Comparison of ENCODE assay signal across 24 mouse cellular contexts in genomic region chr4:96545976-96546375, GRCm38 (mm10). TPM values are rescaled to one million over a fixed set of nuclear protein-coding genes. Genes with fewer than 3 reads are reported as not detected.
DNase-seq lines count a peak whose midpoint lies in the region; ATAC-seq and TF ChIP-seq lines count a peak whose summit lies in the region.
"Had no signal": no experiment of that assay in that cellular context is flagged by ENCODE, and none has a peak within 500 bp of the region (broad histone marks: within the 10 kb centered on the region; RNA-seq: fewer than 3 reads in every experiment).

No protein-coding gene starts in this region.

- no peaks in the 10 kb centered on the region for H3K9me3 ChIP-seq in embryonic facial prominence, embryonic 15.5 days (replicated peaks)
- H3K9me3 ChIP-seq: limb, embryonic 15.5 days; megakaryocyte, embryonic 14.5 days; midbrain, embryonic 15.5 days; stomach, embryonic 15.5 days had no signal

- no peak overlapping the region for H3K9ac ChIP-seq in embryonic facial prominence, embryonic 15.5 days
- H3K9ac ChIP-seq in heart, adult 2 months (ENCODE audit: low read depth, low read length), result no peak overlapping the region
- H3K9ac ChIP-seq: limb, embryonic 15.5 days; midbrain, embryonic 15.5 days; stomach, embryonic 15.5 days had no signal

- no peak for DNase-seq in layer of hippocampus, adult 2 months (ENCODE audit: low spot score in 2 of 2)
- DNase-seq in layer of hippocampus, postnatal 36 days, result no peak
- DNase-seq in left cerebral cortex, adult 18-20 months (ENCODE audit: low spot score in 2 of 2), result peak; percentile 9 to 47
- peak; percentile 4 for DNase-seq in right cerebral cortex, postnatal 14 days
- no peak for DNase-seq in heart, adult 2 months
- DNase-seq in cerebellum, adult 11 months, result no peak
- DNase-seq: cerebellum, adult 9-11 months; gastrocnemius, postnatal 36 days; heart, postnatal 14 days; kidney, adult 2 months; kidney, postnatal 14 days; lung, postnatal 10 days; thymus, postnatal 14 days had no signal

- intact Hi-C loops in heart, adult 2 months (cut with DNase I), result no loop called here

- no peak for TF ChIP-seq EP300 in heart, adult 2 months (IDR thresholded peaks at IDR 0.05; ENCODE audit: insufficient read depth, low read depth, low read length)

- H3K4me1 ChIP-seq in embryonic facial prominence, embryonic 15.5 days, result no peaks in the 10 kb centered on the region
- no peaks in the 10 kb centered on the region for H3K4me1 ChIP-seq in heart, adult 2 months (ENCODE audit: control insufficient read depth, insufficient read depth, low read length)
- H3K4me1 ChIP-seq: limb, embryonic 15.5 days; megakaryocyte, embryonic 14.5 days; midbrain, embryonic 15.5 days; stomach, embryonic 15.5 days had no signal

- H3K27ac ChIP-seq in layer of hippocampus, adult 2 months, result peak overlapping the region; percentile 83
- H3K27ac ChIP-seq in embryonic facial prominence, embryonic 15.5 days (replicated peaks), result no peak overlapping the region
- H3K27ac ChIP-seq in heart, adult 2 months, result no peak overlapping the region
- H3K27ac ChIP-seq: limb, embryonic 15.5 days; midbrain, embryonic 15.5 days; stomach, embryonic 15.5 days had no signal

- H3K27me3 ChIP-seq in embryonic facial prominence, embryonic 15.5 days, result no peaks in the 10 kb centered on the region
- no peaks in the 10 kb centered on the region for H3K27me3 ChIP-seq in heart, adult 2 months (ENCODE audit: control insufficient read depth, insufficient read depth, low read length)
- H3K27me3 ChIP-seq: limb, embryonic 15.5 days; megakaryocyte, embryonic 14.5 days; midbrain, embryonic 15.5 days; stomach, embryonic 15.5 days had no signal

- no peak overlapping the region for H3K4me3 ChIP-seq in layer of hippocampus, adult 2 months
- no peak overlapping the region for H3K4me3 ChIP-seq in embryonic facial prominence, embryonic 15.5 days (replicated peaks)
- no peak overlapping the region for H3K4me3 ChIP-seq in heart, adult 2 months
- H3K4me3 ChIP-seq: erythroblast, embryonic 14.5 days; limb, embryonic 15.5 days; megakaryocyte, embryonic 14.5 days; midbrain, embryonic 15.5 days; stomach, embryonic 15.5 days had no signal

- WGBS in embryonic facial prominence, embryonic 15.5 days, result 31% methylated on average over 1 of the region's 1 CpGs
- WGBS in heart, adult 2 months, result 60% methylated on average over 1 of the region's 1 CpGs

- no peaks in the 10 kb centered on the region for H3K36me3 ChIP-seq in embryonic facial prominence, embryonic 15.5 days
- no peaks in the 10 kb centered on the region for H3K36me3 ChIP-seq in heart, adult 2 months (ENCODE audit: control insufficient read depth, insufficient read depth, low read length)
- H3K36me3 ChIP-seq: limb, embryonic 15.5 days; midbrain, embryonic 15.5 days; stomach, embryonic 15.5 days had no signal

- 0 out of 2 replicates have a peak, but pooled peaks have one; percentile 34 for ATAC-seq in embryonic facial prominence, embryonic 15.5 days (ENCODE audit: insufficient number of reproducible peaks, low FRiP score, low TSS enrichment, low read depth)
- ATAC-seq: midbrain, embryonic 15.5 days had no signal

- no peak for TF ChIP-seq POLR2A in heart, adult 2 months (IDR thresholded peaks at IDR 0.05; ENCODE audit: insufficient read depth, low read depth, low read length)

- H3K4me2 ChIP-seq in embryonic facial prominence, embryonic 15.5 days (replicated peaks), result no peak overlapping the region
- H3K4me2 ChIP-seq: heart, embryonic 11.5 days; limb, embryonic 15.5 days; midbrain, embryonic 15.5 days; stomach, embryonic 15.5 days had no signal

- TF ChIP-seq CTCF in layer of hippocampus, adult 2 months (conservative IDR thresholded peaks at IDR 0.05), result no peak
- no peak for TF ChIP-seq CTCF in heart, adult 2 months (IDR thresholded peaks at IDR 0.05)

- H3K79me2 ChIP-seq in heart, adult 2 months (replicated peaks; ENCODE audit: control insufficient read depth, insufficient read depth, low read length), result no peaks in the 10 kb centered on the region

RNA-seq across cellular contexts. Expression of gene Cyp2j6, which starts 7.5 kb away (rescaled TPM):
- total RNA-seq in layer of hippocampus, adult 2 months (2021), result 10 to 100 TPM; 14.1 to 14.3 TPM
- 10 to 100 TPM; 13.5 to 14.0 TPM for total RNA-seq in layer of hippocampus, postnatal 36 days (2021)
- polyA plus RNA-seq in embryonic facial prominence, embryonic 15.5 days (2015; fragmentation: Nextera tagmentation; extraction: Ambion mirVana), result 8.1 and 8.6 TPM in 2 replicates
- 10 to 100 TPM; 14.6 to 15.6 TPM for total RNA-seq in left cerebral cortex, adult 18-20 months (2021)
- 1 to 10 TPM; 2.3 to 2.8 TPM for total RNA-seq in heart, adult 2 months (2021)
- 1.8 and 2.6 TPM in 2 replicates for polyA plus RNA-seq in heart, adult 2 months (2012; rRNA removed)
- polyA plus RNA-seq: erythroblast, embryonic 14.5 days had no signal

RNA-seq across cellular contexts. Expression of gene Cyp2j8, which starts 38.8 kb away (rescaled TPM):
- under 1 TPM in 1 of 2 experiments, not detected in 1; 0.32 TPM for total RNA-seq in layer of hippocampus, adult 2 months (2021)
- total RNA-seq in layer of hippocampus, postnatal 36 days (2021), result under 1 TPM in 1 of 2 experiments, not detected in 1; 0.37 TPM
- polyA plus RNA-seq in embryonic facial prominence, embryonic 15.5 days (2015; fragmentation: Nextera tagmentation; extraction: Ambion mirVana), result not detected in 2 replicates
- total RNA-seq in left cerebral cortex, adult 18-20 months (2021), result under 1 TPM in 1 of 2 experiments, not detected in 1; 0.23 TPM
- total RNA-seq in heart, adult 2 months (2021), result not detected
- polyA plus RNA-seq in heart, adult 2 months (2012; rRNA removed), result not detected in 2 replicates
- total RNA-seq: adrenal gland, postnatal 4 days; gastrocnemius, postnatal 36 days; heart, postnatal 14 days; layer of hippocampus, postnatal 25 days had no signal
- polyA plus RNA-seq: erythroblast, embryonic 14.5 days; heart, embryonic 11.5 days; limb, embryonic 15.5 days; liver, embryonic 16.5 days; midbrain, embryonic 15.5 days; small intestine, adult 2 months had no signal

RNA-seq across cellular contexts. Expression of gene Cyp2j9, which starts 45.4 kb away (rescaled TPM):
- total RNA-seq in layer of hippocampus, adult 2 months (2021), result 10 to 100 TPM; 33.3 to 34.5 TPM
- total RNA-seq in layer of hippocampus, postnatal 36 days (2021), result 10 to 100 TPM; 26.7 to 34.3 TPM
- 2.8 and 3.2 TPM in 2 replicates for polyA plus RNA-seq in embryonic facial prominence, embryonic 15.5 days (2015; fragmentation: Nextera tagmentation; extraction: Ambion mirVana)
- total RNA-seq in left cerebral cortex, adult 18-20 months (2021), result 10 to 100 TPM; 26.4 to 27.9 TPM
- 1 to 10 TPM; 1.0 to 1.9 TPM for total RNA-seq in heart, adult 2 months (2021)
- polyA plus RNA-seq in heart, adult 2 months (2012; rRNA removed), result 2.5 and 4.3 TPM in 2 replicates
- polyA plus RNA-seq: erythroblast, embryonic 14.5 days had no signal

Comparison
In these comparisons a context has a peak if more than half of its experiments do, and no peak if none do; other contexts are left out.
1. DNase-seq: peak in left cerebral cortex, adult 18-20 months (2 of 2) and right cerebral cortex, postnatal 14 days (single experiment); none in layer of hippocampus, adult 2 months (0 of 2), layer of hippocampus, postnatal 36 days (0 of 2), heart, adult 2 months (0 of 2) and cerebellum, adult 11 months (single experiment).
2. RNA of gene Cyp2j9, which starts 45.4 kb away (total RNA-seq): 33.3 to 34.5 TPM in layer of hippocampus, adult 2 months, 26.7 to 34.3 TPM in layer of hippocampus, postnatal 36 days and 26.4 to 27.9 TPM in left cerebral cortex, adult 18-20 months; 1.0 to 1.9 TPM in heart, adult 2 months; every median in the first group is over 4 times any median in the second.